Mouse (Mus musculus) CD4-positive naive resting alpha-beta T cell, adult 76 days (primary cell): ENCODE measurements around the gene Gins1. TPM values are rescaled to one million over a fixed set of nuclear protein-coding genes. Genes with fewer than 3 reads are reported as not detected.

Source experiments
- total RNA-seq: library from RNA; stranded (reverse); gene quantifications from one replicate; pipeline ENCODE4 v1.2.4, GENCODE M21; 2023

Gins1 gene
- 2.7 TPM for total RNA-seq

GRCm38 (mm10) chr2:150904936-150905450 lies at the start of gene Gins1:
TSS of gene Gins1 (plus strand) at chr2:150905400.

GRCm38 (mm10) chr2:150904272-150904935 lies 796 bp upstream of the Gins1 start, which contains the start of gene Abhd12:
TSS of gene Abhd12 (minus strand) at chr2:150904741.

Other genes with a start within 250 kb of the Gins1 start
- 35.6 TPM for gene Acss1, start 236.9 kb upstream of the Gins1 start, total RNA-seq
- not detected for gene Vsx1, start 216.0 kb upstream of the Gins1 start, total RNA-seq
- 27.4 TPM for gene Entpd6, start 156.4 kb upstream of the Gins1 start, total RNA-seq
- 62.8 TPM for gene Pygb, start 118.7 kb upstream of the Gins1 start, total RNA-seq
- 32.4 TPM for gene Abhd12, start 659 bp upstream of the Gins1 start, total RNA-seq
- gene Ninl, start 134.0 kb downstream of the Gins1 start, total RNA-seq, result not detected
- 8.1 TPM for gene Nanp, start 134.0 kb downstream of the Gins1 start, total RNA-seq
- gene Gm14151, start 186.9 kb downstream of the Gins1 start, total RNA-seq, result not detected
- not detected for gene Gm14147, start 192.8 kb downstream of the Gins1 start, total RNA-seq